Mouse (Mus musculus) cerebellum, adult 11-12 months (tissue): Measurements from ENCODE around the gene Mrtfa.

Source experiments
- DNase-seq: peaks from one replicate; pipeline ENCODE4 v3.0.0; 2022

Mrtfa gene

GRCm38 (mm10) chr15:81098689-81099088, 91.9 kb downstream of the Mrtfa start:
- no peak for DNase-seq

- DNase-seq = no peak
Measured at GRCm38 (mm10) chr15:81097896-81098295, 92.7 kb downstream of the Mrtfa start.

- DNase-seq = no peak
Measured at GRCm38 (mm10) chr15:81097456-81097855, 93.1 kb downstream of the Mrtfa start.

- no peak for DNase-seq
Measured at GRCm38 (mm10) chr15:81096329-81097055, 94.1 kb downstream of the Mrtfa start.

- DNase-seq = no peak
Measured at GRCm38 (mm10) chr15:81093032-81093431, 97.5 kb downstream of the Mrtfa start.

- no peak for DNase-seq
Measured at GRCm38 (mm10) chr15:81091718-81092117, 98.8 kb downstream of the Mrtfa start.

GRCm38 (mm10) chr15:81087529-81087928, 103.0 kb downstream of the Mrtfa start:
- no peak for DNase-seq

- DNase-seq = no peak
Measured at GRCm38 (mm10) chr15:81086644-81087480, 103.7 kb downstream of the Mrtfa start.

- DNase-seq = no peak
Measured at GRCm38 (mm10) chr15:81083826-81084225, 106.7 kb downstream of the Mrtfa start.

GRCm38 (mm10) chr15:81083281-81083680, 107.3 kb downstream of the Mrtfa start:
- DNase-seq = no peak

GRCm38 (mm10) chr15:81081216-81081615, 109.3 kb downstream of the Mrtfa start:
- DNase-seq = no peak

GRCm38 (mm10) chr15:81080405-81080804, 110.2 kb downstream of the Mrtfa start:
- no peak for DNase-seq

- no peak for DNase-seq
Measured at GRCm38 (mm10) chr15:81079255-81079654, 111.3 kb downstream of the Mrtfa start.

GRCm38 (mm10) chr15:81077551-81077950, 113.0 kb downstream of the Mrtfa start:
- DNase-seq = no peak

GRCm38 (mm10) chr15:81074543-81074942, 116.0 kb downstream of the Mrtfa start:
- DNase-seq = no peak

- DNase-seq = no peak
Measured at GRCm38 (mm10) chr15:81073751-81074150, 116.8 kb downstream of the Mrtfa start.

GRCm38 (mm10) chr15:81072748-81073147, 117.8 kb downstream of the Mrtfa start:
- DNase-seq = no peak

- DNase-seq = no peak
Measured at GRCm38 (mm10) chr15:81070470-81070869, 120.1 kb downstream of the Mrtfa start.

- DNase-seq = no peak
Measured at GRCm38 (mm10) chr15:81068641-81069381, 121.7 kb downstream of the Mrtfa start.

- no peak for DNase-seq
Measured at GRCm38 (mm10) chr15:81067761-81068160, 122.8 kb downstream of the Mrtfa start.

- DNase-seq = peak; percentile 56
Measured at GRCm38 (mm10) chr15:81066976-81067375, 123.6 kb downstream of the Mrtfa start.

- no peak for DNase-seq
Measured at GRCm38 (mm10) chr15:81064661-81065060, 125.9 kb downstream of the Mrtfa start.

GRCm38 (mm10) chr15:81064143-81064542, 126.4 kb downstream of the Mrtfa start:
- no peak for DNase-seq
